Mouse (Mus musculus) kidney, adult 18-20 months (tissue): ENCODE measurements around the gene Colca2.

Experiments used
- DNase-seq: peaks from one replicate; pipeline ENCODE4 v3.0.0; 2021

Gene Colca2

DNA sequence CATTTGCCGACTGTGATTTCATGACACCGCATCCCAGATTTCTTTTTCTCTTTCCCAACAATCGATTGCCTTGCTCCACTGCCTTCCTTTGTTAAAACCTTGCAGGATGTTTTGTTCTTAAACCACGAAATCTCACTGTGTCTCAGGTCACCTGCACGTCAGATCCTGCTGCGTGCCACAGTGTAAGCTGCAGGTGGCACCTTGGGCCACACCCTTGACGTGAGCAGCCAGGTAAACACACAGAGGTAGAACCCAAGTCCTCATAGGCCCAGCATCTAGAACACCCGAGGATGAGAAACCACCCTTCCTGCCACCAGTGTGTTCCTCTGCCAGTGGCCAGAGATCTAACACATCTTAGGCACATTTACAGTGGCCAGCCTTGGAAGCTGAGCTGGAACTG lies 7.3 kb downstream of the Colca2 start:
- no peak for DNase-seq

DNA sequence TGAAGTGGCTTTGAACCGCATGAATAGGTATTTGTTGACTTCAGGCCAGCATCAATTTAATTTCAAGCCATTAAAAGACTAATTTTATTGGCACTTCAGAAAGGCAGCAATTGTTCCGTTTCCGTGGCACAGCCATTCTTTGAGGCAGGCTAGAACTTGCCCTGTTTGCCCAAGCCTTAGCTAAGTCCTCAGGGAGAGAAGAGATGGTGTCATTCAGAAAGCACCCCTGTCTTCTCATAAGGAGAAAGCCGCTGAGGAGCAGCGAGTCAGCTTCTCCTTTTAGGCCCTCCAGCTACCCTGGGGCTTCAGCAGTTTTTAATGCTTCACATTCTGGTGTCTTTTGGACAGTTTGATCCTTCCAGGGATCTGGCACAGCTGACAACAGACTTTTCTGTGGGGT lies 9.5 kb downstream of the Colca2 start:
- DNase-seq = no peak

DNA sequence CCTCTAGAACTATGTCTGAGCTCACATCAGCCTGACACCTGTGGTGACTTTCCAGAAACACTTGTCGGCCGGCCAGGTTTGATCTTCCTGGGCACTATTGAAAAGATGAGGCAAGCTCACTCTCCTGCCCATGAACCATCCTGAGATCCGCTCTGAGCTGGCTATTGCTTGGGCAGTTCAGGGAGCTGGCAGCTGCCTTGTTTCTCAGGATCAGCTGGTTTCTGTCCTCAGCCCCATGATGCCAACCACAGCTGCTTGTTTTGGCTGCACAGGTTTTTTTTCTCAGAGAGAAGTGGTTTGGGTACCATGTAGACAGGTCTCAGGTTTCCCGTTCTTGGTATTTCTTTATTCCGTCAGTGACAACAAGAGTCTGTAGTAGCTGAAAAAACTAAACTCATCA lies 19.9 kb downstream of the Colca2 start:
- no peak for DNase-seq

DNA sequence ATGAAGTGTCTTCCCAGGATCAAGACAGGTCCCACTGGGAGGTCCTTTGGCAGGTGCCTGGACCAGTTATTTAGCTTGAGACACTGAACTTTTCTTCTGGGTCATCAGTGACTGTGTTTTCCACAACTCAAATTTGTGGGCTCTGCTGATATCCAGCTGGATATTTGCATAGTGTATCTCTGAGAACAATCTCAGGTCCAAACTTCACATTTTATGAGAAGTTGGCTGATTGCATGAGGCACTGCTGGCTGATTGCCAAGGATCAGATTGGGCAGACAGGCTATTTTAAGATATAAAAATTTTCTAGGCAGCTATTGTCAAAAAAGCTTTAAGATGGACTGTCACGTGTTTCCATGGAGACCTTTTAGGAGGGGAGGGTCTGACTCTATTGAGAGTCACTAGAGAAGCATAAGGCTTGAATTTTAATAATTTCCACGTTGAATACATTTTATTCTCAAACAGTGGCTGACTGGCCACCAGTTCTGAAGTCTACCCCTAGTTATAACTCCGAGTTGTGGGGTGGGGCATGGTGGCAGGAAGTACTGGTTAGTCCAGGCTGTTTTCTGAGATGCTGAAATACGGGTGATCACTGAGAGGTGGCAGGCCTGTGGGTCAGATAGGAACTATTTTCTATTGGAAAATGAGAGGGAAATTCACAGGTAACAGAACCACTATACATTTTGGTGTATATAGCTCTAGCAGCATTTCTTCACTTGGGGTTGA lies 21.4 kb downstream of the Colca2 start:
- no peak for DNase-seq

DNA sequence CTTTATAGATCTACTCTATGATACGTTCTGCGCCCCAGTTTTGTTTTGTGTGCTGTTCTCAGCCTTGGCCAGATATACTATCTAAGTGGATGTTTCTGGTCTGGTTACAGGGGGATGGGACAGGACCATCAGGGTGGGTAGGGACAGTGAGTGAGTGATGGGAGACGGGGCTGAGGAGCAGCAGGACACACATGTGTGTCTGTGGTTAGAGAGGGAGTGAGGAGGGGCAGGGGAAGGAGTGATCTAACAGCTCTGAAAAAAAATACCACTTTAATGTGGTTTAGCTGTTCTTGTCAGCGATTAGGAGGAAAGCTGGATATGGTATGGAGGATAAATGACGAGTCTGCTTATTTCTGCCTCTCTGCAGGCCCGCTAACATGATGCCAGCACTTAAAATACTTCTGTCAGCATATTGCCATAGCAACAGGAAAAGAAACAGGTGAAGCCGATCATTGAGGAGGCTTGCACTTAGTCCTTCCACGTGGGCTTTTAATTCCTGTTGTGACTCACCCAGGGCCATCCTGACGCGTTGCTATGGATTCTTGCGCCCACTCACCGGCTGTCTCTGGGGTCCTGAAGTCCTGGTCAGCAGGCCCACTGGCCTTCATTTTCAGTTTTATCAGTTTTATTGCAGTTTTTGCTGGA lies 39.5 kb downstream of the Colca2 start:
- DNase-seq = no peak

DNA sequence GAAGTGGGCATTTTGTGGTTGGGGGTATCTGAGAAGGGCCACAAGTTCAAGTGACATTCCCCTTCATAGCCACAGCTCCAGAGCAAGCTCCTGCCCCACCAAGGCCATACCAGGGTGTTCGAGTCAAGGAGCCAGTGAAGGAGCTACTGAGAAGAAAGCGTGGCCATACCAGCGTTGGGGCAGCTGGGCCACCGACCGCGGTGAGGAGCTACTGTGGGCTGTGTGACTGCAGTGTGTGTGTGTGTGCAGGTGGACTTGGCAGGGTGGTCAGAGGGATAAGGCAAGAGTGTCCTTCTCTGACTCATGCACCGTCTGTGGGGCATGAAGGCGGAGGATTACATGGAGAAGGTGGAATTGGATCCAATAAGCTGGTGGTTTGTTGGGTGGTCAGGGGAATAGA lies 46.2 kb downstream of the Colca2 start:
- DNase-seq = no peak

DNA sequence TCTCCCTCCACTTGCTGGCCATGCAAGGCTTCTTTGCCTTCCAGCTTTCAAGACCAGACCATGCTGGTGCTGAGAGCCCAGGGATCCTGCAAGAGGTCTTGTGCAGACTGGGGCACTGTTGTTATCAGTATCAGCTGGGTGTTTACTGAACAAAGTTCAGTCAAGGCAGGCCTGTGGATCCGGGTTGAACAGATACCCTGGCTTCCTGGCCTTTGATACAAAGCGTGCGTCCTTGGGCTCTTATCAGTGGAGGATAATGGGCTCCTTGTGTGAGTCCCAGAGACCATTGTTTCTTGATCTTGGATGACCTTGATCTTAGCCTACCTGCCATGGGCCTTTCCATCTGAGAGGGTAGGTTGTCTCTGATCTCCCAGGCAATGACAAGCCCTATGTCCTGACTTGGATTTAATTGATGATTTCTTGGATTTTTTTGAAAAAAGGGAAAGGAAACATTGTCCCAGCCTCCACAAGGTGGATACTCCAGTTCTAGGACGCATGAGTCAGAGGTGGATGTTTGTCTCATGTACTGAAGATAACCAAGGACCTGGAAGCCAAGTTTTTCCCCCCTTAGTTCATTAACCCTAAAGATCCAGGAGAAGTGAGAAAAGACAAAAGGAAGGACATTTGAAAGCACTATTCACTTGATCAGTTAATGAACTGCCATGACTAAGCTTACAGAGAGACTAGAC lies 47.5 kb downstream of the Colca2 start:
- no peak for DNase-seq

DNA sequence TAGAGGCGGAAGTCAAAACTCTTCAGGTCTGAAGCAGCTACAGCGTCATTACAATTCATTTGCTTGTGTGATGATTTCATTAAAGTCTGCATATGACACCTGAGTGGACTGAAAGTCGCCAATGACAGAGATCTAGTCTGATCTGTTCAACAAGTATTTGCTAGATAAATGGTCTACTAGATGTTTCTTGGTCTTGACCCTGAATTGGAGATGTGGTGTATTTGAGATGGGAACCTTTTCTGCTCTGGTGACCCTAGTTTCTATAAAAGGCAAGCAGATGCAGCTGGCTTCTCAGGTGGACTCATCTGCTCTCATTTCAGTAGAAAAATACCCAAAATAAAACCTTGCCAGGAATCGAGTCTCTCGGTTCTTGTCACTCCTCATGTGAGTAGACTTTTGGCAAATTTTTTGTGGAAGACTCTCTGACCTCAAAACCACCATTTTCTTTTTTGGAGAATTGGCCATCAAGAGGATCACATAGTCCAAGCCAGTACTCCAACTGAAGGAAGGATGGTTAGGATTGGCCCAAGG lies 52.7 kb downstream of the Colca2 start:
- DNase-seq = no peak
